Mouse (Mus musculus) T-helper 17 cell (primary cell): Measurements from ENCODE around the gene Ak4.
"Not testable (repeated sequence)": the region's sequence is repeated elsewhere in the genome, so short reads cannot be mapped to it uniquely, and the experiment has no call there.

Source experiments
- in situ Hi-C, 2 experiments: fragments of 300-600 bp; cut with MboI, MseI; formaldehyde crosslinking; loops; 1 replicate in 1 of 2; 2 replicates in 1 of 2; pipeline ENCODE4 v1.15.1; 2025; ENCODE audit warnings: high pct_unique_total_duplicates in 2 of 2

Gene Ak4

GRCm38 (mm10) chr4:101422996-101423395 lies 3.9 kb downstream of the Ak4 start:
- in situ Hi-C loops, result no loop called here

GRCm38 (mm10) chr4:101423571-101423970 lies 4.5 kb downstream of the Ak4 start:
- in situ Hi-C loops, result no loop called here

GRCm38 (mm10) chr4:101424495-101424894 lies 5.4 kb downstream of the Ak4 start:
- in situ Hi-C loops, result no loop called here

- in situ Hi-C loops, result no loop called here
These were observed 6.0 kb downstream of the Ak4 start for GRCm38 (mm10) chr4:101425119-101425518.

GRCm38 (mm10) chr4:101425666-101426065 lies 6.6 kb downstream of the Ak4 start:
- in situ Hi-C loops, result no loop called here

- in situ Hi-C loops, result no loop called here
These were observed 7.5 kb downstream of the Ak4 start for GRCm38 (mm10) chr4:101426566-101426965.

- in situ Hi-C loops, result no loop called here
These were observed 9.0 kb downstream of the Ak4 start for GRCm38 (mm10) chr4:101427886-101428680.

GRCm38 (mm10) chr4:101429073-101429472 lies 10.0 kb downstream of the Ak4 start:
- in situ Hi-C loops, result no loop called here

- in situ Hi-C loops, result no loop called here
These were observed 10.9 kb downstream of the Ak4 start for GRCm38 (mm10) chr4:101430000-101430399.

- in situ Hi-C loops, result no loop called here
These were observed 17.9 kb downstream of the Ak4 start for GRCm38 (mm10) chr4:101436761-101437512.

GRCm38 (mm10) chr4:101438271-101438670 lies 19.2 kb downstream of the Ak4 start:
- in situ Hi-C loops, result no loop called here

- in situ Hi-C loops, result no loop called here
These were observed 20.8 kb downstream of the Ak4 start for GRCm38 (mm10) chr4:101439738-101440389.

- in situ Hi-C loops, result no loop called here
These were observed 23.7 kb downstream of the Ak4 start for GRCm38 (mm10) chr4:101442791-101443190.

GRCm38 (mm10) chr4:101443419-101443991 lies 24.4 kb downstream of the Ak4 start:
- in situ Hi-C loops, result no loop called here

- in situ Hi-C loops, result no loop called here
These were observed 26.6 kb downstream of the Ak4 start for GRCm38 (mm10) chr4:101445660-101446059.

- in situ Hi-C loops, result not testable (repeated sequence)
These were observed 27.5 kb downstream of the Ak4 start for GRCm38 (mm10) chr4:101446606-101447005.

- in situ Hi-C loops, result no loop called here
These were observed 29.6 kb downstream of the Ak4 start for GRCm38 (mm10) chr4:101448701-101449100.

- in situ Hi-C loops, result no loop called here
These were observed 30.3 kb downstream of the Ak4 start for GRCm38 (mm10) chr4:101449344-101449743.

- in situ Hi-C loops, result loop anchor here in 1 of 2 experiments (5.0 to 25.0 kb wide), 2 partner anchors 63 to 562 kb away; no protein-coding TSS in a partner anchor
These were observed 31.2 kb downstream of the Ak4 start for GRCm38 (mm10) chr4:101450150-101450780.

- in situ Hi-C loops, result loop anchor here in 1 of 2 experiments (5.0 to 25.0 kb wide), 2 partner anchors 64 to 561 kb away; no protein-coding TSS in a partner anchor
These were observed 32.0 kb downstream of the Ak4 start for GRCm38 (mm10) chr4:101451089-101451488.

GRCm38 (mm10) chr4:101452829-101453228 lies 33.8 kb downstream of the Ak4 start:
- in situ Hi-C loops, result loop anchor here in 1 of 2 experiments (5.0 to 25.0 kb wide), 2 partner anchors 66 to 559 kb away; no protein-coding TSS in a partner anchor
